Mouse (Mus musculus): ENCODE data around the gene Nuak1. TPM values are rescaled to one million over a fixed set of nuclear protein-coding genes. Genes with fewer than 3 reads are reported as not detected.

The Nuak1 gene
- total and polyA plus RNA-seq, 2 experiments from 2014 or later: 1.7 to 36.8 TPM

GRCm38 (mm10) chr10:84363833-84364232 lies 76.6 kb downstream of the Nuak1 start:
- no peaks in the 10 kb centered on the region for H3K27me3 ChIP-seq (ENCODE audit: control insufficient read depth, insufficient read depth, low read length)
- H3K27ac ChIP-seq (ENCODE audit: low read depth): no peak overlapping the region
- H3K9me3 ChIP-seq (replicated peaks; ENCODE audit: control insufficient read depth, low read length): no peaks in the 10 kb centered on the region
- H3K9ac ChIP-seq (replicated peaks; ENCODE audit: low read depth, low read length): no peak overlapping the region
- no peak overlapping the region for H3K4me2 ChIP-seq (ENCODE audit: low read depth, low read length)
- H3K36me3 ChIP-seq (replicated peaks; ENCODE audit: control insufficient read depth, insufficient read depth, low read length): no peaks in the 10 kb centered on the region
- 92% methylated on average over 7 of the region's 7 CpGs for WGBS
- TF ChIP-seq EP300 (IDR thresholded peaks at IDR 0.05; ENCODE audit: low read depth) (no peak), CTCF (IDR thresholded peaks at IDR 0.05; ENCODE audit: low read depth) (no peak)
- no peaks in the 10 kb centered on the region for H3K4me1 ChIP-seq (ENCODE audit: control insufficient read depth, insufficient read depth)
- no peak overlapping the region for H3K4me3 ChIP-seq (ENCODE audit: low read depth, low read length)
- DNase-seq (ENCODE audit: low spot score) (no peak), ATAC-seq (ENCODE audit: insufficient read depth, low read depth) (no peak)

- no peak overlapping the region for H3K9ac ChIP-seq (replicated peaks; ENCODE audit: low read depth, low read length)
- DNase-seq (ENCODE audit: low spot score) (no peak), ATAC-seq (ENCODE audit: insufficient read depth, low read depth) (no peak)
- TF ChIP-seq EP300 (IDR thresholded peaks at IDR 0.05; ENCODE audit: low read depth): no peak
- no peak for TF ChIP-seq CTCF (IDR thresholded peaks at IDR 0.05; ENCODE audit: low read depth)
- no peak overlapping the region for H3K27ac ChIP-seq (ENCODE audit: low read depth)
- no peaks in the 10 kb centered on the region for H3K27me3 ChIP-seq (ENCODE audit: control insufficient read depth, insufficient read depth, low read length)
- 84% methylated on average over 4 of the region's 4 CpGs for WGBS
- no peaks in the 10 kb centered on the region for H3K9me3 ChIP-seq (replicated peaks; ENCODE audit: control insufficient read depth, low read length)
- no peaks in the 10 kb centered on the region for H3K4me1 ChIP-seq (ENCODE audit: control insufficient read depth, insufficient read depth)
- no peak overlapping the region for H3K4me2 ChIP-seq (ENCODE audit: low read depth, low read length)
- no peak overlapping the region for H3K4me3 ChIP-seq (ENCODE audit: low read depth, low read length)
- no peaks in the 10 kb centered on the region for H3K36me3 ChIP-seq (replicated peaks; ENCODE audit: control insufficient read depth, insufficient read depth, low read length)
Observed at GRCm38 (mm10) chr10:84360953-84361352, 79.4 kb downstream of the Nuak1 start.

- Histone ChIP-seq H3K27me3 (ENCODE audit: control insufficient read depth, insufficient read depth, low read length) (no peaks in the 10 kb centered on the region), H3K4me3 (ENCODE audit: low read depth, low read length) (no peak overlapping the region), H3K36me3 (replicated peaks; ENCODE audit: control insufficient read depth, insufficient read depth, low read length) (no peaks in the 10 kb centered on the region), H3K4me1 (ENCODE audit: control insufficient read depth, insufficient read depth) (no peaks in the 10 kb centered on the region), H3K27ac (ENCODE audit: low read depth) (no peak overlapping the region), H3K4me2 (ENCODE audit: low read depth, low read length) (no peak overlapping the region), H3K9me3 (replicated peaks; ENCODE audit: control insufficient read depth, low read length) (no peaks in the 10 kb centered on the region), H3K9ac (replicated peaks; ENCODE audit: low read depth, low read length) (no peak overlapping the region)
- DNase-seq (ENCODE audit: low spot score) (no peak), ATAC-seq (ENCODE audit: insufficient read depth, low read depth) (no peak)
- WGBS: 74% methylated on average over 9 of the region's 9 CpGs
- TF ChIP-seq CTCF (IDR thresholded peaks at IDR 0.05; ENCODE audit: low read depth) (no peak), EP300 (IDR thresholded peaks at IDR 0.05; ENCODE audit: low read depth) (no peak)
Observed at GRCm38 (mm10) chr10:84360391-84360790, 80.0 kb downstream of the Nuak1 start.

GRCm38 (mm10) chr10:84358738-84359120 lies 81.7 kb downstream of the Nuak1 start:
- no peak overlapping the region for H3K4me3 ChIP-seq (ENCODE audit: low read depth, low read length)
- ATAC-seq (ENCODE audit: insufficient read depth, low read depth) (no peak), DNase-seq (ENCODE audit: low spot score) (no peak)
- H3K27me3 ChIP-seq (ENCODE audit: control insufficient read depth, insufficient read depth, low read length): no peaks in the 10 kb centered on the region
- H3K36me3 ChIP-seq (replicated peaks; ENCODE audit: control insufficient read depth, insufficient read depth, low read length): no peaks in the 10 kb centered on the region
- no peak overlapping the region for H3K4me2 ChIP-seq (ENCODE audit: low read depth, low read length)
- no peak overlapping the region for H3K27ac ChIP-seq (ENCODE audit: low read depth)
- H3K9ac ChIP-seq (replicated peaks; ENCODE audit: low read depth, low read length): no peak overlapping the region
- H3K4me1 ChIP-seq (ENCODE audit: control insufficient read depth, insufficient read depth): no peaks in the 10 kb centered on the region; the same call in 1 of the 2 replicates
- 90% methylated on average over 4 of the region's 4 CpGs for WGBS
- no peaks in the 10 kb centered on the region for H3K9me3 ChIP-seq (replicated peaks; ENCODE audit: control insufficient read depth, low read length)
- TF ChIP-seq CTCF (IDR thresholded peaks at IDR 0.05; ENCODE audit: low read depth): no peak
- no peak for TF ChIP-seq EP300 (IDR thresholded peaks at IDR 0.05; ENCODE audit: low read depth)

- TF ChIP-seq EP300 (IDR thresholded peaks at IDR 0.05; ENCODE audit: low read depth): no peak
- no peak overlapping the region for H3K9ac ChIP-seq (replicated peaks; ENCODE audit: low read depth, low read length)
- DNase-seq (ENCODE audit: low spot score) (no peak), ATAC-seq (ENCODE audit: insufficient read depth, low read depth) (no peak)
- H3K27me3 ChIP-seq (ENCODE audit: control insufficient read depth, insufficient read depth, low read length): no peaks in the 10 kb centered on the region
- no peaks in the 10 kb centered on the region for H3K9me3 ChIP-seq (replicated peaks; ENCODE audit: control insufficient read depth, low read length)
- 64% methylated on average over 4 of the region's 4 CpGs for WGBS
- no peaks in the 10 kb centered on the region; the same call in 1 of the 2 replicates for H3K4me1 ChIP-seq (ENCODE audit: control insufficient read depth, insufficient read depth)
- no peaks in the 10 kb centered on the region for H3K36me3 ChIP-seq (replicated peaks; ENCODE audit: control insufficient read depth, insufficient read depth, low read length)
- no peak overlapping the region for H3K4me3 ChIP-seq (ENCODE audit: low read depth, low read length)
- no peak overlapping the region for H3K27ac ChIP-seq (ENCODE audit: low read depth)
- H3K4me2 ChIP-seq (ENCODE audit: low read depth, low read length): no peak overlapping the region
Observed at GRCm38 (mm10) chr10:84357997-84358737, 82.2 kb downstream of the Nuak1 start.

- H3K4me2 ChIP-seq (ENCODE audit: low read depth, low read length): no peak overlapping the region
- no peaks in the 10 kb centered on the region for H3K36me3 ChIP-seq (replicated peaks; ENCODE audit: control insufficient read depth, insufficient read depth, low read length)
- H3K4me3 ChIP-seq (ENCODE audit: low read depth, low read length): no peak overlapping the region
- H3K9me3 ChIP-seq (replicated peaks; ENCODE audit: control insufficient read depth, low read length): no peaks in the 10 kb centered on the region
- no peak for TF ChIP-seq EP300 (IDR thresholded peaks at IDR 0.05; ENCODE audit: low read depth)
- no peak for TF ChIP-seq CTCF (IDR thresholded peaks at IDR 0.05; ENCODE audit: low read depth)
- 72% methylated on average over 4 of the region's 4 CpGs for WGBS
- no peak overlapping the region for H3K9ac ChIP-seq (replicated peaks; ENCODE audit: low read depth, low read length)
- DNase-seq (ENCODE audit: low spot score) (no peak), ATAC-seq (ENCODE audit: insufficient read depth, low read depth) (no peak)
- no peaks in the 10 kb centered on the region; the same call in 1 of the 2 replicates for H3K4me1 ChIP-seq (ENCODE audit: control insufficient read depth, insufficient read depth)
- no peaks in the 10 kb centered on the region for H3K27me3 ChIP-seq (ENCODE audit: control insufficient read depth, insufficient read depth, low read length)
- no peak overlapping the region for H3K27ac ChIP-seq (ENCODE audit: low read depth)
Observed at GRCm38 (mm10) chr10:84357593-84357992, 82.8 kb downstream of the Nuak1 start.
